Mouse (Mus musculus) hindbrain, embryonic 12.5 days (tissue): ENCODE data around the gene Sdhb. TPM values are rescaled to one million over a fixed set of nuclear protein-coding genes. Genes with fewer than 3 reads are reported as not detected.

ENCODE experiments used
- ATAC-seq: fragments of 200-750 bp; cut with Nextera tagmentation; 2 replicates; pipeline ENCODE4 v1.8.0; 2017; ENCODE audit warnings: moderate TSS enrichment; ENCODE audit not compliant: low FRiP score
- H3K27ac ChIP-seq: fragments of 300-500 bp; sonication (generic); 2 replicates; pipeline ENCODE4 v1.5.1; 2016; ENCODE audit warnings: mild to moderate bottlenecking
- H3K27me3 ChIP-seq: fragments of 300-500 bp; sonication (generic); 2 replicates; pipeline ENCODE4 v1.6.1; 2016; ENCODE audit warnings: mild to moderate bottlenecking
- H3K36me3 ChIP-seq: fragments of 300-500 bp; sonication (generic); 2 replicates; pipeline ENCODE4 v1.6.1; 2016; ENCODE audit warnings: mild to moderate bottlenecking
- H3K4me1 ChIP-seq: fragments of 300-500 bp; sonication (generic); 2 replicates; pipeline ENCODE4 v1.6.1; 2016
- H3K4me2 ChIP-seq: fragments of 300-500 bp; sonication (generic); replicated peaks from 2 replicates; pipeline ENCODE4 v1.6.1; 2016; ENCODE audit warnings: mild to moderate bottlenecking
- H3K4me3 ChIP-seq: fragments of 300-500 bp; sonication (generic); 2 replicates; pipeline ENCODE4 v1.5.1; 2016; ENCODE audit warnings: mild to moderate bottlenecking
- H3K9ac ChIP-seq: fragments of 300-500 bp; sonication (generic); 2 replicates; pipeline ENCODE4 v1.6.1; 2016; ENCODE audit warnings: mild to moderate bottlenecking, moderate library complexity
- H3K9me3 ChIP-seq: fragments of 300-500 bp; sonication (generic); replicated peaks from 2 replicates; pipeline ENCODE4 v1.6.1; 2016; ENCODE audit warnings: mild to moderate bottlenecking
- WGBS: fragments of 180-500 bp; shearing (Covaris S2); methylation state at CpG from one replicate; pipeline ENCODE4 v1.1.7; 2016; 5-methylcytosine and 5-hydroxymethylcytosine counted together
- polyA plus RNA-seq: library from polyadenylated mRNA; unstranded; fragments of >200 nt; fragmentation: Nextera tagmentation; extraction: Ambion mirVana; gene quantifications from 2 replicates; pipeline ENCODE4 v1.2.1, GENCODE M21; 2016

The Sdhb gene
- polyA plus RNA-seq, 1 experiment from 2014 or later, result 383 TPM

GRCm38 (mm10) chr4:140929745-140930144 is 31.3 kb upstream of the Sdhb start:
- Histone ChIP-seq H3K27me3 (no peaks in the 10 kb centered on the region), H3K4me2 (no peak overlapping the region), H3K9ac (no peak overlapping the region), H3K4me1 (peaks cover 17% of the 10 kb centered on the region), H3K9me3 (no peaks in the 10 kb centered on the region), H3K4me3 (no peak overlapping the region), H3K27ac (no peak overlapping the region), H3K36me3 (no peaks in the 10 kb centered on the region)
- WGBS, result 67% methylated on average over 8 of the region's 8 CpGs
- no peak; the same call in 1 of the 2 replicates for ATAC-seq

- Histone ChIP-seq H3K9ac (no peak overlapping the region), H3K27ac (no peak overlapping the region), H3K27me3 (no peaks in the 10 kb centered on the region), H3K9me3 (no peaks in the 10 kb centered on the region), H3K4me1 (peaks cover 17% of the 10 kb centered on the region), H3K4me3 (no peak overlapping the region), H3K4me2 (no peak overlapping the region), H3K36me3 (no peaks in the 10 kb centered on the region)
- no peak for ATAC-seq
- 69% methylated on average over 10 of the region's 10 CpGs for WGBS
These were observed 30.0 kb upstream of the Sdhb start for GRCm38 (mm10) chr4:140930900-140931470.

- no peaks in the 10 kb centered on the region for H3K36me3 ChIP-seq
- H3K27me3 ChIP-seq, result no peaks in the 10 kb centered on the region
- H3K9ac ChIP-seq, result no peak overlapping the region
- no peak overlapping the region for H3K4me3 ChIP-seq
- no peak for ATAC-seq
- H3K9me3 ChIP-seq, result peaks cover 7% of the 10 kb centered on the region; the same call in 1 of the 2 replicates
- peaks cover 10% of the 10 kb centered on the region for H3K4me1 ChIP-seq
- H3K27ac ChIP-seq, result no peak overlapping the region
- WGBS, result 75% methylated on average over 9 of the region's 9 CpGs
- no peak overlapping the region for H3K4me2 ChIP-seq
These were observed 25.4 kb upstream of the Sdhb start for GRCm38 (mm10) chr4:140935643-140936042.

- Histone ChIP-seq H3K27ac (no peak overlapping the region), H3K4me1 (no peaks in the 10 kb centered on the region), H3K9me3 (no peaks in the 10 kb centered on the region), H3K4me3 (no peak overlapping the region), H3K27me3 (no peaks in the 10 kb centered on the region), H3K36me3 (no peaks in the 10 kb centered on the region), H3K9ac (no peak overlapping the region), H3K4me2 (no peak overlapping the region)
- WGBS, result 90% methylated on average over 12 of the region's 12 CpGs
- no peak for ATAC-seq
These were observed 16.6 kb upstream of the Sdhb start for GRCm38 (mm10) chr4:140944356-140944755.

- no peak overlapping the region for H3K4me2 ChIP-seq
- no peaks in the 10 kb centered on the region for H3K27me3 ChIP-seq
- ATAC-seq, result no peak
- H3K4me1 ChIP-seq, result no peaks in the 10 kb centered on the region
- no peaks in the 10 kb centered on the region for H3K9me3 ChIP-seq
- WGBS, result 93% methylated on average over 5 of the region's 5 CpGs
- no peak overlapping the region for H3K4me3 ChIP-seq
- no peaks in the 10 kb centered on the region for H3K36me3 ChIP-seq
- H3K27ac ChIP-seq, result no peak overlapping the region
- no peak overlapping the region for H3K9ac ChIP-seq
These were observed 16.0 kb upstream of the Sdhb start for GRCm38 (mm10) chr4:140944961-140945442.

- H3K4me1 ChIP-seq, result no peaks in the 10 kb centered on the region
- H3K4me3 ChIP-seq, result no peak overlapping the region
- H3K27me3 ChIP-seq, result no peaks in the 10 kb centered on the region
- no peak overlapping the region for H3K9ac ChIP-seq
- no peak overlapping the region for H3K27ac ChIP-seq
- no peak overlapping the region for H3K4me2 ChIP-seq
- no peaks in the 10 kb centered on the region for H3K36me3 ChIP-seq
- ATAC-seq, result no peak
- H3K9me3 ChIP-seq, result no peaks in the 10 kb centered on the region
- 96% methylated on average over 4 of the region's 4 CpGs for WGBS
These were observed 15.4 kb upstream of the Sdhb start for GRCm38 (mm10) chr4:140945571-140945970.

GRCm38 (mm10) chr4:140946048-140946447 is 15.0 kb upstream of the Sdhb start:
- ATAC-seq, result no peak
- Histone ChIP-seq H3K4me2 (no peak overlapping the region), H3K27ac (no peak overlapping the region), H3K9me3 (no peaks in the 10 kb centered on the region), H3K9ac (no peak overlapping the region), H3K4me1 (no peaks in the 10 kb centered on the region), H3K4me3 (no peak overlapping the region), H3K36me3 (no peaks in the 10 kb centered on the region), H3K27me3 (no peaks in the 10 kb centered on the region)
- WGBS, result 85% methylated on average over 4 of the region's 4 CpGs

- ATAC-seq, result no peak
- Histone ChIP-seq H3K4me3 (no peak overlapping the region), H3K4me2 (no peak overlapping the region), H3K27me3 (no peaks in the 10 kb centered on the region), H3K4me1 (no peaks in the 10 kb centered on the region), H3K9ac (no peak overlapping the region), H3K36me3 (no peaks in the 10 kb centered on the region), H3K9me3 (no peaks in the 10 kb centered on the region), H3K27ac (no peak overlapping the region)
- 80% methylated on average over 14 of the region's 14 CpGs for WGBS
These were observed 14.3 kb upstream of the Sdhb start for GRCm38 (mm10) chr4:140946580-140947205.

- Histone ChIP-seq H3K4me1 (no peaks in the 10 kb centered on the region), H3K4me2 (no peak overlapping the region), H3K27me3 (no peaks in the 10 kb centered on the region), H3K9me3 (no peaks in the 10 kb centered on the region), H3K4me3 (no peak overlapping the region), H3K9ac (no peak overlapping the region), H3K36me3 (no peaks in the 10 kb centered on the region), H3K27ac (no peak overlapping the region)
- no peak for ATAC-seq
- 85% methylated on average over 12 of the region's 12 CpGs for WGBS
These were observed 13.2 kb upstream of the Sdhb start for GRCm38 (mm10) chr4:140947487-140948440.

GRCm38 (mm10) chr4:140948481-140948880 is 12.5 kb upstream of the Sdhb start:
- 85% methylated on average over 6 of the region's 6 CpGs for whole genome bisulfite sequencing
- no peak for ATAC-seq

GRCm38 (mm10) chr4:140949052-140949451 is 12.0 kb upstream of the Sdhb start:
- H3K27ac ChIP-seq, result no peak overlapping the region
- H3K4me2 ChIP-seq, result no peak overlapping the region
- 74% methylated on average over 8 of the region's 8 CpGs for WGBS
- H3K27me3 ChIP-seq, result no peaks in the 10 kb centered on the region; the same call in 1 of the 2 replicates
- no peak overlapping the region for H3K4me3 ChIP-seq
- no peak for ATAC-seq
- no peak overlapping the region for H3K9ac ChIP-seq
- no peaks in the 10 kb centered on the region for H3K4me1 ChIP-seq
- no peaks in the 10 kb centered on the region for H3K9me3 ChIP-seq
- H3K36me3 ChIP-seq, result no peaks in the 10 kb centered on the region

More at GRCm38 (mm10) chr4:140948481-140948880, 12.5 kb upstream of the Sdhb start:
- Histone ChIP-seq H3K4me1 (no peaks in the 10 kb centered on the region), H3K9me3 (no peaks in the 10 kb centered on the region), H3K27ac (no peak overlapping the region), H3K27me3 (no peaks in the 10 kb centered on the region), H3K4me3 (no peak overlapping the region), H3K4me2 (no peak overlapping the region), H3K9ac (no peak overlapping the region), H3K36me3 (no peaks in the 10 kb centered on the region)

- no peak overlapping the region for H3K27ac ChIP-seq
- H3K27me3 ChIP-seq, result no peaks in the 10 kb centered on the region; the same call in 1 of the 2 replicates
- no peaks in the 10 kb centered on the region for H3K9me3 ChIP-seq
- ATAC-seq, result no peak
- no peaks in the 10 kb centered on the region for H3K4me1 ChIP-seq
- H3K4me2 ChIP-seq, result no peak overlapping the region
- no peak overlapping the region for H3K9ac ChIP-seq
- no peaks in the 10 kb centered on the region for H3K36me3 ChIP-seq
- no peak overlapping the region for H3K4me3 ChIP-seq
- WGBS, result 90% methylated on average over 16 of the region's 16 CpGs
These were observed 11.4 kb upstream of the Sdhb start for GRCm38 (mm10) chr4:140949616-140950015.
